Comparison of ENCODE assay signal across 15 mouse cellular contexts in genomic region chr8:26688745-26689478, GRCm38 (mm10).
DNase-seq lines count a peak whose midpoint lies in the region; ATAC-seq lines count a peak whose summit lies in the region.
"Had no signal": no experiment of that assay in that cellular context is flagged by ENCODE, and none has a peak within 500 bp of the region (broad histone marks: within the 10 kb centered on the region; RNA-seq: fewer than 3 reads in every experiment).

No protein-coding gene starts in this region.

- H3K4me2 ChIP-seq in forebrain, embryonic 12.5 days: no peak overlapping the region
- H3K4me2 ChIP-seq in forebrain, embryonic 11.5 days (ENCODE audit: low read depth, low read length, severe bottlenecking): no peak overlapping the region
- no peak overlapping the region for H3K4me2 ChIP-seq in kidney, embryonic 14.5 days (replicated peaks; ENCODE audit: low read depth, low read length)
- H3K4me2 ChIP-seq in neural tube, embryonic 12.5 days (replicated peaks): no peak overlapping the region
- 0 out of 2 replicates have a peak overlapping the region, but pooled peaks have one; percentile 2 for H3K4me2 ChIP-seq in stomach, embryonic 16.5 days (ENCODE audit: low read depth, low read length)
- H3K4me2 ChIP-seq: embryonic facial prominence, embryonic 13.5 days; heart, embryonic 15.5 days; liver, embryonic 12.5 days had no signal

- no peaks in the 10 kb centered on the region for H3K27me3 ChIP-seq in forebrain, embryonic 12.5 days
- no peaks in the 10 kb centered on the region for H3K27me3 ChIP-seq in forebrain, embryonic 11.5 days (ENCODE audit: control insufficient read depth, insufficient read depth, low read length)
- peaks cover 10% of the 10 kb centered on the region; the same call in 1 of the 2 replicates for H3K27me3 ChIP-seq in kidney, embryonic 14.5 days (ENCODE audit: control insufficient read depth, insufficient read depth, low read length)
- H3K27me3 ChIP-seq in neural tube, embryonic 12.5 days (replicated peaks): no peaks in the 10 kb centered on the region; the same call in 1 of the 2 replicates
- H3K27me3 ChIP-seq in stomach, embryonic 16.5 days (ENCODE audit: control insufficient read depth, insufficient read depth, low read length): no peaks in the 10 kb centered on the region
- H3K27me3 ChIP-seq: embryonic facial prominence, embryonic 13.5 days; liver, embryonic 12.5 days had no signal

- no peak overlapping the region for H3K9ac ChIP-seq in forebrain, embryonic 12.5 days
- no peak overlapping the region for H3K9ac ChIP-seq in forebrain, embryonic 11.5 days (ENCODE audit: low read length)
- no peak overlapping the region for H3K9ac ChIP-seq in kidney, embryonic 14.5 days (ENCODE audit: low read depth, low read length)
- H3K9ac ChIP-seq in neural tube, embryonic 12.5 days: no peak overlapping the region
- H3K9ac ChIP-seq in stomach, embryonic 16.5 days (ENCODE audit: low read length): no peak overlapping the region
- H3K9ac ChIP-seq: embryonic facial prominence, embryonic 13.5 days; heart, embryonic 15.5 days; liver, embryonic 12.5 days had no signal

- no peaks in the 10 kb centered on the region for H3K9me3 ChIP-seq in forebrain, embryonic 12.5 days
- no peaks in the 10 kb centered on the region for H3K9me3 ChIP-seq in forebrain, embryonic 11.5 days (ENCODE audit: control insufficient read depth, low read length)
- H3K9me3 ChIP-seq in kidney, embryonic 14.5 days (ENCODE audit: control insufficient read depth, low read length): no peaks in the 10 kb centered on the region
- H3K9me3 ChIP-seq in neural tube, embryonic 12.5 days: no peaks in the 10 kb centered on the region
- H3K9me3 ChIP-seq in stomach, embryonic 16.5 days (replicated peaks; ENCODE audit: control insufficient read depth, low read length): no peaks in the 10 kb centered on the region
- H3K9me3 ChIP-seq: embryonic facial prominence, embryonic 13.5 days; heart, embryonic 15.5 days; liver, embryonic 12.5 days had no signal

- no peaks in the 10 kb centered on the region for H3K36me3 ChIP-seq in forebrain, embryonic 12.5 days (replicated peaks)
- H3K36me3 ChIP-seq in forebrain, embryonic 11.5 days (ENCODE audit: control insufficient read depth, insufficient read depth, low read length): no peaks in the 10 kb centered on the region
- H3K36me3 ChIP-seq in kidney, embryonic 14.5 days (ENCODE audit: control insufficient read depth, insufficient read depth, low read length): no peaks in the 10 kb centered on the region
- no peaks in the 10 kb centered on the region for H3K36me3 ChIP-seq in neural tube, embryonic 12.5 days
- H3K36me3 ChIP-seq in stomach, embryonic 16.5 days (ENCODE audit: control insufficient read depth, insufficient read depth, low read length): no peaks in the 10 kb centered on the region
- H3K36me3 ChIP-seq: embryonic facial prominence, embryonic 13.5 days; heart, embryonic 15.5 days; liver, embryonic 12.5 days had no signal

- no peak overlapping the region for H3K4me3 ChIP-seq in forebrain, embryonic 12.5 days (replicated peaks)
- no peak overlapping the region for H3K4me3 ChIP-seq in forebrain, embryonic 11.5 days (ENCODE audit: low read depth, low read length)
- no peak overlapping the region for H3K4me3 ChIP-seq in kidney, embryonic 14.5 days (ENCODE audit: low read length)
- no peak overlapping the region for H3K4me3 ChIP-seq in neural tube, embryonic 12.5 days
- H3K4me3 ChIP-seq in stomach, embryonic 16.5 days (replicated peaks; ENCODE audit: low read length): no peak overlapping the region
- H3K4me3 ChIP-seq: embryonic facial prominence, embryonic 13.5 days; heart, embryonic 15.5 days; liver, embryonic 12.5 days had no signal

- WGBS in forebrain, embryonic 12.5 days: 78% methylated on average over 5 of the region's 5 CpGs
- 84% methylated on average over 5 of the region's 5 CpGs for WGBS in forebrain, embryonic 11.5 days
- WGBS in kidney, embryonic 14.5 days: 26% methylated on average over 5 of the region's 5 CpGs
- 47% methylated on average over 5 of the region's 5 CpGs for WGBS in neural tube, embryonic 12.5 days
- 47% methylated on average over 5 of the region's 5 CpGs for WGBS in stomach, embryonic 16.5 days

- H3K27ac ChIP-seq in forebrain, embryonic 12.5 days: no peak overlapping the region
- no peak overlapping the region for H3K27ac ChIP-seq in forebrain, embryonic 11.5 days (ENCODE audit: low read depth, low read length)
- no peak overlapping the region for H3K27ac ChIP-seq in kidney, embryonic 14.5 days (ENCODE audit: low read depth, low read length)
- H3K27ac ChIP-seq in neural tube, embryonic 12.5 days: no peak overlapping the region
- peak overlapping the region; percentile 29 for H3K27ac ChIP-seq in stomach, embryonic 16.5 days (ENCODE audit: low read length)
- H3K27ac ChIP-seq: embryonic facial prominence, embryonic 13.5 days; heart, embryonic 15.5 days; liver, embryonic 12.5 days had no signal

- no peak for DNase-seq in forebrain, embryonic 11.5 days (ENCODE audit: low spot score)
- DNase-seq in kidney, postnatal 36 days: no peak
- no peak for DNase-seq in neural tube, embryonic 10.5 days (ENCODE audit: extremely low spot score, low spot score)
- DNase-seq in urinary bladder, postnatal 4 days (ENCODE audit: low spot score in 2 of 2): no peak
- DNase-seq: adrenal gland, postnatal 25 days; B cell, adult 2 months; kidney, postnatal 4 days had no signal

- H3K4me1 ChIP-seq in forebrain, embryonic 12.5 days: peaks cover 17% of the 10 kb centered on the region
- H3K4me1 ChIP-seq in forebrain, embryonic 11.5 days (replicated peaks; ENCODE audit: control insufficient read depth, insufficient read depth, low read length): no peaks in the 10 kb centered on the region
- H3K4me1 ChIP-seq in kidney, embryonic 14.5 days (ENCODE audit: control insufficient read depth, insufficient read depth, low read length): peaks cover 13% of the 10 kb centered on the region; the same call in 1 of the 2 replicates
- H3K4me1 ChIP-seq in neural tube, embryonic 12.5 days: 0 out of 2 replicates have a peak, but pooled peaks cover 4% of the 10 kb centered on the region
- peaks cover 11% of the 10 kb centered on the region for H3K4me1 ChIP-seq in stomach, embryonic 16.5 days (ENCODE audit: control insufficient read depth, insufficient read depth, low read length)
- H3K4me1 ChIP-seq: heart, embryonic 15.5 days; liver, embryonic 12.5 days had no signal

- 0 out of 2 replicates have a peak, but pooled peaks have one; percentile 51 for ATAC-seq in forebrain, embryonic 12.5 days (ENCODE audit: low FRiP score)
- ATAC-seq in forebrain, embryonic 11.5 days (replicated peaks; ENCODE audit: low FRiP score): no peak
- ATAC-seq in kidney, embryonic 14.5 days (ENCODE audit: low FRiP score, low TSS enrichment): peak; percentile 53; the same call in 1 of the 2 replicates
- ATAC-seq in neural tube, embryonic 12.5 days (ENCODE audit: low FRiP score, low read depth): peak; percentile 45; the same call in 1 of the 2 replicates
- ATAC-seq in stomach, embryonic 16.5 days (ENCODE audit: insufficient read depth, low FRiP score): no peak; the same call in 1 of the 2 replicates
- ATAC-seq: inflammation-experienced regulatory T-cells, adult 6 months; liver, embryonic 12.5 days had no signal

Comparison
In these comparisons a context has a peak if more than half of its experiments do, and no peak if none do; other contexts are left out.
1. ATAC-seq: peak in forebrain, embryonic 12.5 days (single experiment), kidney, embryonic 14.5 days (single experiment) and neural tube, embryonic 12.5 days (single experiment); none in forebrain, embryonic 11.5 days (single experiment) and stomach, embryonic 16.5 days (single experiment).